Comparison of ENCODE assay signal across 8 mouse cellular contexts in genomic region chr2:23039082-23040000, GRCm38 (mm10). TPM values are rescaled to one million over a fixed set of nuclear protein-coding genes. Genes with fewer than 3 reads are reported as not detected.
DNase-seq lines count a peak whose midpoint lies in the region; ATAC-seq and TF ChIP-seq lines count a peak whose summit lies in the region.

No protein-coding gene starts in this region.

- peak; percentile 89 for ATAC-seq in forebrain, embryonic 12.5 days (ENCODE audit: low FRiP score)
- peak; percentile 78 for ATAC-seq in liver, embryonic 13.5 days (ENCODE audit: low read depth)

- no peak for TF ChIP-seq CTCF in layer of hippocampus, adult 2 months (conservative IDR thresholded peaks at IDR 0.05)

- H3K9me3 ChIP-seq in forebrain, embryonic 12.5 days: no peaks in the 10 kb centered on the region
- no peaks in the 10 kb centered on the region for H3K9me3 ChIP-seq in liver, embryonic 13.5 days (replicated peaks)

- no peaks in the 10 kb centered on the region for H3K27me3 ChIP-seq in forebrain, embryonic 12.5 days
- no peaks in the 10 kb centered on the region for H3K27me3 ChIP-seq in liver, embryonic 13.5 days

- WGBS in forebrain, embryonic 12.5 days: 1% methylated on average over 43 of the region's 59 CpGs
- under 1% methylated on average over 59 of the region's 59 CpGs for WGBS in liver, embryonic 13.5 days (ENCODE audit: insufficient replicate concordance)

- H3K4me2 ChIP-seq in forebrain, embryonic 12.5 days: peak overlapping the region; percentile 62
- H3K4me2 ChIP-seq in liver, embryonic 13.5 days: peak overlapping the region; percentile 70

- H3K36me3 ChIP-seq in forebrain, embryonic 12.5 days (replicated peaks): no peaks in the 10 kb centered on the region
- H3K36me3 ChIP-seq in liver, embryonic 13.5 days: no peaks in the 10 kb centered on the region

- H3K4me1 ChIP-seq in forebrain, embryonic 12.5 days: peaks cover 20% of the 10 kb centered on the region
- H3K4me1 ChIP-seq in liver, embryonic 13.5 days (replicated peaks): peaks cover 34% of the 10 kb centered on the region

- H3K4me3 ChIP-seq in layer of hippocampus, adult 2 months: peak overlapping the region; percentile 100
- H3K4me3 ChIP-seq in forebrain, embryonic 12.5 days (replicated peaks): peak overlapping the region; percentile 97
- peak overlapping the region; percentile 96 for H3K4me3 ChIP-seq in liver, embryonic 13.5 days (replicated peaks)

- peak overlapping the region; percentile 96 for H3K9ac ChIP-seq in forebrain, embryonic 12.5 days
- peak overlapping the region; percentile 99 for H3K9ac ChIP-seq in liver, embryonic 13.5 days

- DNase-seq in layer of hippocampus, adult 2 months (ENCODE audit: low spot score in 2 of 2): peak in 1 of 2 experiments; percentile 35
- DNase-seq in layer of hippocampus, adult 18-20 months (ENCODE audit: low spot score in 2 of 2): no peak
- DNase-seq in adipocyte (ENCODE audit: low spot score): peak; percentile 53
- DNase-seq in heart, postnatal 4 days: peak; percentile 64
- DNase-seq in liver, embryonic 13.5 days: peak; percentile 58
- peak; percentile 1 to 26 for DNase-seq in monocyte, adult 2 months (ENCODE audit: low read depth in 1 of 2, low spot score in 2 of 2)
- DNase-seq in yolk sac, embryonic 10.5 days (ENCODE audit: low spot score): peak; percentile 69

- peak overlapping the region; percentile 98 for H3K27ac ChIP-seq in layer of hippocampus, adult 2 months
- H3K27ac ChIP-seq in forebrain, embryonic 12.5 days: peak overlapping the region; percentile 97
- peak overlapping the region; percentile 97 for H3K27ac ChIP-seq in liver, embryonic 13.5 days

RNA-seq across cellular contexts. Expression of gene Abi1, which starts 0.7 kb away (rescaled TPM):
- total RNA-seq in layer of hippocampus, adult 2 months (2021): 100 to 1,000 TPM; 221 to 234 TPM
- 100 to 1,000 TPM; 213 to 220 TPM for total RNA-seq in layer of hippocampus, adult 18-20 months (2021)
- 42.1 and 43.7 TPM in 2 replicates for polyA plus RNA-seq in forebrain, embryonic 12.5 days (2016; fragmentation: Nextera tagmentation; extraction: Ambion mirVana)
- total RNA-seq in heart, postnatal 4 days (2021): 10 to 100 TPM; 34.3 to 34.9 TPM
- polyA plus RNA-seq in liver, embryonic 13.5 days (2015; fragmentation: Nextera tagmentation; extraction: Ambion mirVana): 16.2 and 21.1 TPM in 2 replicates

RNA-seq across cellular contexts. Expression of gene Acbd5, which starts 28.6 kb away (rescaled TPM):
- 10 to 100 TPM; 78.9 to 85.4 TPM for total RNA-seq in layer of hippocampus, adult 2 months (2021)
- total RNA-seq in layer of hippocampus, adult 18-20 months (2021): 10 to 100 TPM; 76.0 to 84.7 TPM
- polyA plus RNA-seq in forebrain, embryonic 12.5 days (2016; fragmentation: Nextera tagmentation; extraction: Ambion mirVana): 56.7 and 64.7 TPM in 2 replicates
- total RNA-seq in heart, postnatal 4 days (2021): 10 to 100 TPM; 24.0 to 27.1 TPM
- 14.4 and 17.5 TPM in 2 replicates for polyA plus RNA-seq in liver, embryonic 13.5 days (2015; fragmentation: Nextera tagmentation; extraction: Ambion mirVana)

Comparison
In these comparisons a context has a peak if more than half of its experiments do, and no peak if none do; other contexts are left out.
1. DNase-seq: peak in adipocyte (single experiment), heart, postnatal 4 days (single experiment), liver, embryonic 13.5 days (single experiment), monocyte, adult 2 months (2 of 2) and yolk sac, embryonic 10.5 days (single experiment); none in layer of hippocampus, adult 18-20 months (0 of 2).
2. RNA of gene Abi1, which starts 0.7 kb away (total RNA-seq): 221 to 234 TPM in layer of hippocampus, adult 2 months and 213 to 220 TPM in layer of hippocampus, adult 18-20 months; 34.3 to 34.9 TPM in heart, postnatal 4 days; every median in the first group is over 4 times any median in the second.
3. Peak in every context shown above with its lines, with median percentiles within 50 percentile points of each other: H3K27ac ChIP-seq and H3K4me3 ChIP-seq.